Mouse (Mus musculus) midbrain, embryonic 12.5 days (tissue): ENCODE data around the gene Ahsa1. TPM values are rescaled to one million over a fixed set of nuclear protein-coding genes. Genes with fewer than 3 reads are reported as not detected.

Experiments
- ATAC-seq: fragments of 200-750 bp; cut with Nextera tagmentation; 2 replicates; pipeline ENCODE4 v1.8.0; 2017; ENCODE audit warnings: low read depth, moderate TSS enrichment, moderate library complexity; ENCODE audit not compliant: low FRiP score
- H3K27ac ChIP-seq: fragments of 300-500 bp; sonication (generic); replicated peaks from 2 replicates; pipeline ENCODE4 v1.5.1; 2016; ENCODE audit warnings: mild to moderate bottlenecking
- H3K27me3 ChIP-seq: fragments of 300-500 bp; sonication (generic); 2 replicates; pipeline ENCODE4 v1.6.1; 2016; ENCODE audit warnings: mild to moderate bottlenecking
- H3K36me3 ChIP-seq: fragments of 300-500 bp; sonication (generic); 2 replicates; pipeline ENCODE4 v1.6.1; 2016
- H3K4me1 ChIP-seq: fragments of 300-500 bp; sonication (generic); 2 replicates; pipeline ENCODE4 v1.6.1; 2016
- H3K4me2 ChIP-seq: fragments of 300-500 bp; sonication (generic); replicated peaks from 2 replicates; pipeline ENCODE4 v1.6.1; 2016; ENCODE audit warnings: mild to moderate bottlenecking, moderate library complexity
- H3K4me3 ChIP-seq: fragments of 300-500 bp; sonication (generic); 2 replicates; pipeline ENCODE4 v1.5.1; 2016; ENCODE audit warnings: mild to moderate bottlenecking
- H3K9ac ChIP-seq: fragments of 300-500 bp; sonication (generic); replicated peaks from 2 replicates; pipeline ENCODE4 v1.6.1; 2016; ENCODE audit warnings: mild to moderate bottlenecking, moderate library complexity
- H3K9me3 ChIP-seq: fragments of 300-500 bp; sonication (generic); 2 replicates; pipeline ENCODE4 v1.6.1; 2016; ENCODE audit warnings: mild to moderate bottlenecking
- WGBS: fragments of 180-500 bp; shearing (Covaris S2); methylation state at CpG from one replicate; pipeline ENCODE4 v1.1.7; 2016; 5-methylcytosine and 5-hydroxymethylcytosine counted together
- polyA plus RNA-seq: library from polyadenylated mRNA; unstranded; fragments of >200 nt; fragmentation: Nextera tagmentation; extraction: Ambion mirVana; gene quantifications from 2 replicates; pipeline ENCODE4 v1.2.1, GENCODE M21; 2016

Gene Ahsa1
- polyA plus RNA-seq: 188 and 195 TPM in 2 replicates

DNA sequence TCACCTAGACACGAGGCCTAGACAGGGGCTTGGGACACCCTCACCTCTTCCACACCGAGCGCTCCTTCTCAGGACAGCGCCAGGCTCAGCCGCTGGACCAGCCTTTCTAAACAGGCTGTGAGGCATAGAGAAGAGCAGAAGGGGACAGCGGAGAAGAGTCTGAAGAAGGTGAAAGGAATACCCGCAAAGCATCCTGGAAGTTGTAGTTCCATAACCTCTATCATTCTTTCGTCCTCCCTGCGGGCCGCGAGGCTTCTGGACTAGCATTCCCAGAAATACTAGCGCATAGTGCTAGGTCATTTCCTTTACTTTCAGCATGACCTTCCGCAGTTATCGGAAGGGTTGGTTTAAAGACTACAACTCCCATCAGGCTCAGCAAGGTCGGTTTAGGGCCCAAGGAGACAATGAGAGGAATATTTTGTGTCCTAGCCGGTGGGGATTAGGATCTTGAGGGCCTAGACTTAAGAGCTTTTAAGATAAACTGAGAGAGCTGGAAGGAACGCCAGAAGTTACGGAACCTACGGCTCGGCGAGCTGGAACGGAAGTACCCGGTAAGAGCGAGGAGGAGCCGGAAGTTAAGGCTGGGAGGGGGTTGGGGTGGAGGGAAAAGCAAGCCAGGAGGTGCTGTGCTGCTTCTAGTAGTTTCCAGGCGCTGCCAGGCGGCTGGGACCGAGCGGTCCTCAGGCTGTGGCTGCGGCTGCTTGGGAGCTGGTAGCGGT is at the start of gene Ahsa1, which contains the start of gene Vipas39:
Gene Ahsa1, plus strand, starts transcription at position 372 of the 719 bp plus-strand sequence.
Gene Vipas39, minus strand, starts transcription at position 149 of the 719 bp plus-strand sequence.
- H3K4me1 ChIP-seq: peaks cover 22% of the 10 kb centered on the region
- WGBS: under 1% methylated on average over 31 of the region's 31 CpGs
- peak within 1 kb of the TSS; percentile 89 for H3K9ac ChIP-seq
- no peaks in the 10 kb centered on the region for H3K27me3 ChIP-seq
- peaks cover 43% of the 10 kb centered on the region for H3K36me3 ChIP-seq
- no peaks in the 10 kb centered on the region for H3K9me3 ChIP-seq
- peak; percentile 96 for ATAC-seq
- H3K4me2 ChIP-seq: peak within 1 kb of the TSS; percentile 95
- peak within 1 kb of the TSS; percentile 57 for H3K4me3 ChIP-seq
- H3K27ac ChIP-seq: peak within 1 kb of the TSS; percentile 86

DNA sequence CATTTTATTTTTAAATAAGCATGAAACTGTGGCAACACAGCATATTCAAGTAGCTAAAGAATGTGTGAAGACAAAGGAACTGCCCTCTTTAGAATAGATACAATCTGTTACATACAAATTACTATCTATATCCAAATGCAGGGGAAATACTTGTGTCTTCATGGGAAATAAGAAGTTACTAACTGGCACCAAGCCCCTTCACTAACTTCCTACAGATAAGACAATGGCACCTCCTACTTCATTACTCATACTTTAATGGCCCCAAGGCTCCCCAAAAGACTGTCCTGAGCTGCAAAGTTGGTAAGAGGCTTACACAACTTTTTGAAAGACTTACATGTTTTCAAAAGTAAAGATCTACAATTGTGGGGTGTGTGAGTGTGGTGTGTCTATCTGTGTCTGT is 48.7 kb upstream of the Ahsa1 start:
- no peaks in the 10 kb centered on the region for H3K36me3 ChIP-seq
- H3K4me3 ChIP-seq: no peak overlapping the region
- H3K9me3 ChIP-seq: no peaks in the 10 kb centered on the region
- H3K9ac ChIP-seq: no peak overlapping the region
- H3K4me2 ChIP-seq: no peak overlapping the region
- ATAC-seq: no peak
- H3K27ac ChIP-seq: no peak overlapping the region
- H3K27me3 ChIP-seq: no peaks in the 10 kb centered on the region
- no peaks in the 10 kb centered on the region for H3K4me1 ChIP-seq

DNA sequence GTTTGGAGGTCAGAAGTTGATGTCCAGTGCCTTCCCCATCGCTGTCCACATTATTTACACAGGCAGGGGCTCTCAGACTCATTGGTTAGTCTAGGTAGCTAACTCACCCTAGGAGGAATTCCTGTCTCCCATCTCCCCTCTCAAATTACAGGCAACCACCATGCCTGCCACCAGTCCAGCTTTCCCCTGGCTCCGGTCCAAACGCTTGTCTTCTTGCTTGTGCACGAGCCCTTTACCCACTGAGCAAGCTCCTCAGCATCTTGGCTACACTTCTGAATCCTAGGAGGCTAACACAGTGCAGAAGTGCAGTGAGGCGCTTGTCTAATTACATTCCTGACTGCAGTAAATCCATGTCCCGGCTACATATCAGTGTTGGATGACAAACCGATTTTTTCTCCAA is 46.9 kb upstream of the Ahsa1 start:
- H3K27me3 ChIP-seq: no peaks in the 10 kb centered on the region
- no peak overlapping the region for H3K9ac ChIP-seq
- no peak overlapping the region for H3K4me3 ChIP-seq
- no peaks in the 10 kb centered on the region for H3K4me1 ChIP-seq
- no peak for ATAC-seq
- 74% methylated on average over 7 of the region's 7 CpGs for WGBS
- H3K9me3 ChIP-seq: no peaks in the 10 kb centered on the region
- H3K4me2 ChIP-seq: no peak overlapping the region
- H3K36me3 ChIP-seq: no peaks in the 10 kb centered on the region
- H3K27ac ChIP-seq: no peak overlapping the region

DNA sequence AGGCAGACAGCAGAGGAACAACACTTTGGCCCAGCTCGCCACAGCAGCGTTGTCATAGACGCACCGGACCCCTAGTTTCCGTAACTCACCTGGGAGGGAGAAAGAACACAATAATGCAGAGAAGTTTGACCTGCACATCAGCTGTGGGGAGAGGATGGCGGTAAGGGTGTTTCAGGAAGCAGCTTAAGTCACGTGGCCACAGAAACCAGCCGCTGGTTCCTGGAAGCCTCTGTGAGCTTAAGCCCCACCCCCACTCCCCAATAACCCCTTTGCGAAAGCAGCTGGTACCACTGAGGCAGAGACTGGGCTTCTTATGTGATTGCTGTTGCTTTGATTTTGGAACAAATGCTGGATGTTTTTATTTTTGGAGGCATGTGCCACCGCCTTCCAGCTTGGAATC is 41.3 kb upstream of the Ahsa1 start:
- no peak for ATAC-seq
- Histone ChIP-seq H3K27me3 (no peaks in the 10 kb centered on the region), H3K36me3 (0 out of 2 replicates have a peak, but pooled peaks cover 3% of the 10 kb centered on the region), H3K4me3 (no peak overlapping the region), H3K9ac (no peak overlapping the region), H3K9me3 (no peaks in the 10 kb centered on the region), H3K27ac (no peak overlapping the region), H3K4me2 (no peak overlapping the region), H3K4me1 (no peaks in the 10 kb centered on the region)
- 67% methylated on average over 10 of the region's 10 CpGs for WGBS

DNA sequence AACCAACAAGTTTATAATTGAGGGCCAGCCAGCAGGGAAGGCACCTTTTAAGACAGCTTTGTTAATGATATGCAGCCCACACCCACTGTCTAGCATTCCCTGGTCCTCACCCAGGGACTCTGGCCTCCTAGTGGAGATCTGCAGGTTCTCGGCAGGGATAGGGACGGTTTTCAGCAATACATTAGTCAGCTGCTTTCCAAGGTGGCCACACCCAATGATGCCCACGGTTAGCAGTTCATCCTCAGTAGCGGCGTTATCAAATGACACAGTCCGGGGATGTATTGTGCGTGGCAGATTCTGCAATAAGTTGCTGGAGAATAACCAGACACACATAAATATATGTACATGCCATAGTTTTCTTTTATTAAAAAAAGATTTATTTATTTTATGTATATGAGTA is 39.5 kb upstream of the Ahsa1 start:
- no peak overlapping the region for H3K9ac ChIP-seq
- no peaks in the 10 kb centered on the region for H3K27me3 ChIP-seq
- 80% methylated on average over 7 of the region's 7 CpGs for WGBS
- H3K36me3 ChIP-seq: 0 out of 2 replicates have a peak, but pooled peaks cover 3% of the 10 kb centered on the region
- no peak overlapping the region for H3K27ac ChIP-seq
- H3K4me1 ChIP-seq: no peaks in the 10 kb centered on the region
- no peak for ATAC-seq
- H3K4me3 ChIP-seq: no peak overlapping the region
- H3K4me2 ChIP-seq: no peak overlapping the region
- H3K9me3 ChIP-seq: no peaks in the 10 kb centered on the region

DNA sequence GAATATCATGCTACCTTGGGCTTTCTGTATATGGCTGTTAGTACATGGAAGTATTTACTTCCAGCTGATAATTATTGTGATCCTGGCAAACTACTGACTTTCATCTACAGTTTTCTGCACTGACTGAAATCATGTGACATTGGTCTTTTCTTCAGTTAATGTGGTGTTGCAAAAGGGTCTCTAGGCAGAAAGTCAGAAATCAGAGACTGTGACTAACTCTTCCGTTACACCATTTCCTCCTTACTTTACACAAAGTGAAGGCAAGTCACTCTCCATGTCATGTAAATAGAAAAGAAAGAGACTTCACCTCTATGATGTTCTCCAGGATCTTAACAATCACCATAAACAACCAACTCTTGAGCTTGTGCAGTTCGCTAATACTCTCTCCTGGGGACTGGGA is 36.6 kb upstream of the Ahsa1 start:
- Histone ChIP-seq H3K36me3 (0 out of 2 replicates have a peak, but pooled peaks cover 3% of the 10 kb centered on the region), H3K4me2 (no peak overlapping the region), H3K27ac (no peak overlapping the region), H3K9ac (no peak overlapping the region), H3K4me1 (no peaks in the 10 kb centered on the region), H3K4me3 (no peak overlapping the region), H3K27me3 (no peaks in the 10 kb centered on the region), H3K9me3 (no peaks in the 10 kb centered on the region)
- WGBS: 94% methylated on average over 2 of the region's 2 CpGs
- no peak for ATAC-seq

DNA sequence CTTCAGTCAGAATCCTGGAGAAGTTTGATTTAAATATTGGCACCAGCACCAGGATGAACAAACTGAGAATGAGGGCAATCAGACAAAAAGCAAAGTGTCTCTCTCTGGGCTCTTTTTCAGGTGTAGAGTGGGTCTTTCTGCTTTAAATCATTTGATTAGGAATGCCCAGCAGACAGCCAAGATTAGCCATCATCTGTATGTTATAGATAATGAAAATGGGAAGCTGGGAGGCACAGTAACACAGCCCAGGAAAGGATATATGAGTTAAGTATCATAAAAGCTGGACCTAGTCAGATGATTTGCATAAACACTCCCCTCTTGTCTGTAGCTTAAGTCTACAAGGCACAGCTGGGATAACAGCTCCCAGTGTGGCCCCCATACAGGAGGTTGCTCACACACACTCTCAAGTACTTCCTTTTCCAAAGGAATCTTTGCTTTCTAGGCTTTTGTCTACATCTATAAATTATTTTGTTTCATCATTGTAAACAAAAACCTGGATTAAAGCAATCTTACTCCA is 35.8 kb upstream of the Ahsa1 start:
- Histone ChIP-seq H3K4me1 (no peaks in the 10 kb centered on the region), H3K27ac (no peak overlapping the region), H3K36me3 (0 out of 2 replicates have a peak, but pooled peaks cover 3% of the 10 kb centered on the region), H3K27me3 (no peaks in the 10 kb centered on the region), H3K4me2 (no peak overlapping the region), H3K9me3 (no peaks in the 10 kb centered on the region), H3K9ac (no peak overlapping the region; the same call in 1 of the 2 replicates), H3K4me3 (no peak overlapping the region)
- ATAC-seq: no peak

DNA sequence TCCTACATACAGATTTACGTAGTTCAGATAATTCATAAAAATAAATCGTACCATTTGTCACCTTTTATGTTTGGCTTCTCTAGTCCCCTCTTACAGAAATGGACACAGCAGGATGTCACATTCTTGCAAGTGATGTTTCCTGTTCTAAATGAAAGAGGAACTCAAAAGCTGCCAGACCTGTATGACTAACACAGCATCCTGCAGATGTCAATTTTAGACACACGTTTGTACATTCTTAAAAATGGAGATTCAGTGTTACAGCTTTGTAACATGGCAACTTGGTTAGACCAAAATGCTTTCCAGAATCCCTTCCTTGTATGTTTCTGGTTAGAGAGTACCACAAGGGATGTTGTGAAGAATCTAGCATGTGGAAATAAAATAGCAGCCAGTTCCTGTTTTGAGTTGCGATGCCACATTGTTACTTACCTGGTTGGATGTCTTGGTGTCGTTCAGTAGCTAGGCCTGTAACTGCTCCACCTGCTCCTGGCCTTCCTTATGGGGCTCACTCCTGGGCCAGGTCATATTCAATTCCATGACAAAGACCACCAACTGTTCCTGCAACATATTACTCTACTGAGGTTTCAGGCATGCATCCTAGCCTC is 29.3 kb upstream of the Ahsa1 start:
- H3K4me2 ChIP-seq: no peak overlapping the region
- H3K4me3 ChIP-seq: no peak overlapping the region
- no peaks in the 10 kb centered on the region for H3K27me3 ChIP-seq
- H3K9ac ChIP-seq: no peak overlapping the region
- 88% methylated on average over 5 of the region's 5 CpGs for WGBS
- ATAC-seq: no peak
- no peaks in the 10 kb centered on the region for H3K9me3 ChIP-seq
- H3K4me1 ChIP-seq: no peaks in the 10 kb centered on the region
- H3K27ac ChIP-seq: no peak overlapping the region
- peaks cover 40% of the 10 kb centered on the region for H3K36me3 ChIP-seq

DNA sequence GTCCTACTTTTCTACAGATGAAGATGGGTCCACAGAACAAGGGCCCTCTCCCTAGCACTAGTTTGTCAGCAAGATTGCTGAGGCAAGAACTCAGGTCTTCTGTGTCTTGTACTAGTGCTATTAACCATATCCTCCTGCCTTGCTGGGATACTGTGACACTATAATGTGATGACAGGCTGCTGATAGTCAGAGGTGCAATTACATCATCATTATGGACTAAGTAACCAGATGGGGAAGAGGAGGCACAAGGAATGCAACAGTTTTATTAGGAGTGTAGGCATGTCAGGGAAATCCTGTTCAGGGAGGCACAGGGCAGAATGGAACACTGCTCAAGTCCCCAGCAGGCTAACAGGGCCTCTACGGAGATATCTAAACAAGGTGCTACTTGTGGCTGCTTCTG is 27.6 kb upstream of the Ahsa1 start, which contains the start of gene Noxred1:
Gene Noxred1, minus strand, starts transcription at position 101 of the 400 bp plus-strand sequence.
- H3K36me3 ChIP-seq: peaks cover 49% of the 10 kb centered on the region
- ATAC-seq: no peak
- no peak within 1 kb of the TSS for H3K4me2 ChIP-seq
- H3K4me1 ChIP-seq: no peaks in the 10 kb centered on the region
- no peak within 1 kb of the TSS for H3K4me3 ChIP-seq
- H3K9ac ChIP-seq: no peak within 1 kb of the TSS
- no peaks in the 10 kb centered on the region for H3K9me3 ChIP-seq
- no peaks in the 10 kb centered on the region for H3K27me3 ChIP-seq
- H3K27ac ChIP-seq: no peak within 1 kb of the TSS
- WGBS: 100% methylated on average over 1 of the region's 1 CpGs

DNA sequence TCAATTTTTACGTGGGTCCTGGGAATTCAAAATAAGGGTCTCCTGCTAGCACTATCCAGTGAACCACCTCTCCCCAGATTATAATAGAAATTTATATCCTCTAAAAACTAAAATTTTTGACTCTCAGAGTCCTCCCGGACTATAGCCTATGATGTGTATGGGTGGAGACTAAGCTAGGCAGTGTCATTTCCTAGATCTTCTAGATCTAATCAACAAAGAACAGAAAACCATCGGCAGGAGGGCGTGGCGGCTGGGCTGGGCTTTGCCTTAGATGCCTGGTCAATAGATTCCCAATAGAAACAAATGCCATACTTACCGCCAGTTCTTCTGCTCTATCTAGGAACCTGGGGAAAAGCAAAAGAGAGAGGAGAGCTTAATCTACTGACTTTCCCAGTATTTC is 16.1 kb upstream of the Ahsa1 start:
- H3K36me3 ChIP-seq: peaks cover 90% of the 10 kb centered on the region
- H3K4me1 ChIP-seq: no peaks in the 10 kb centered on the region
- 95% methylated on average over 6 of the region's 6 CpGs for WGBS
- H3K4me3 ChIP-seq: no peak overlapping the region
- no peak overlapping the region for H3K4me2 ChIP-seq
- H3K27me3 ChIP-seq: no peaks in the 10 kb centered on the region
- no peak for ATAC-seq
- H3K27ac ChIP-seq: no peak overlapping the region
- no peaks in the 10 kb centered on the region for H3K9me3 ChIP-seq
- no peak overlapping the region for H3K9ac ChIP-seq

DNA sequence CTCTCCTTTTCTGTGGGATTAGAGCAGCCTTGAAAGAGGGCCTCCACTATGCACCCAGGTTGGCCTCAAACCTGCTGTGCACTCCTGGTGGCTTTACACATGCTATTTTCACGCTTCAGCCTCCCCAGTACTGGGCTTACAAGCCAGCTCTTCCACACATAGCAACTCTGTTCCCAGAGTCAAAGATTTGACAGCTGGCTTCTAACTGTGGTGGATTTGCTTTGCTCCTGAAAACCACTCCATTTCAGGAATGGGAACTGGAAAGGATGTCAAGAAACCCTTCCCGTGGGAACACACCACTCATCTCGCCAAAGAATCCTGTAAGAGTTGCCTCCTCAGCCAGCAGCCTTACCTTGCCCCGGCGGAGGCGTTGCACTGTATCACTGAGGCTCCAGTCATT is 12.4 kb upstream of the Ahsa1 start:
- Histone ChIP-seq H3K9ac (no peak overlapping the region), H3K4me1 (no peaks in the 10 kb centered on the region), H3K36me3 (peaks cover 96% of the 10 kb centered on the region), H3K4me2 (no peak overlapping the region), H3K9me3 (no peaks in the 10 kb centered on the region), H3K4me3 (no peak overlapping the region), H3K27ac (no peak overlapping the region), H3K27me3 (no peaks in the 10 kb centered on the region)
- no peak for ATAC-seq
- WGBS: 90% methylated on average over 6 of the region's 6 CpGs

DNA sequence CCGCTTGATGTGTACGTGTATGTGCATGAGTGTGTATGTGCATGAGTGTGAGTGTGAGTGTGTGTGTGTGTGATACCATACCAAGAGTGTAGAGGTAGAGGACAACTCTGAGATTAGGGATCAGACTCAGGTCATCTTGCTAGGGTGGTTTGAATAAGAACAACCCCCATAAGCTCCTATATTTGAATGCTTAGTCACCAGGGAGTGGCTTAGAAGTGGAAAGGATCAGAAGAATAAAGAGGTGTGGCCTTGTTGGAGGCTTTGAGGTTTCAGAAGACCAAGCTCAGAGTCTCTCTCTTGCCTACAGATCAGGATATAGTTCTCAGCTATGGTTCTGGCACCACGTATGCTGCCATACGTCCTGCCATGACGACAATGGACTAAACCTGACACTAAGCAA is 9.7 kb upstream of the Ahsa1 start:
- no peak for ATAC-seq
- Histone ChIP-seq H3K9me3 (no peaks in the 10 kb centered on the region), H3K4me1 (no peaks in the 10 kb centered on the region), H3K36me3 (peaks cover 91% of the 10 kb centered on the region), H3K27ac (no peak overlapping the region), H3K4me2 (no peak overlapping the region), H3K4me3 (no peak overlapping the region), H3K9ac (no peak overlapping the region), H3K27me3 (no peaks in the 10 kb centered on the region)
- 97% methylated on average over 5 of the region's 5 CpGs for WGBS
